Comparison of ENCODE assay signal across 9 mouse cellular contexts in the genomic region with DNA sequence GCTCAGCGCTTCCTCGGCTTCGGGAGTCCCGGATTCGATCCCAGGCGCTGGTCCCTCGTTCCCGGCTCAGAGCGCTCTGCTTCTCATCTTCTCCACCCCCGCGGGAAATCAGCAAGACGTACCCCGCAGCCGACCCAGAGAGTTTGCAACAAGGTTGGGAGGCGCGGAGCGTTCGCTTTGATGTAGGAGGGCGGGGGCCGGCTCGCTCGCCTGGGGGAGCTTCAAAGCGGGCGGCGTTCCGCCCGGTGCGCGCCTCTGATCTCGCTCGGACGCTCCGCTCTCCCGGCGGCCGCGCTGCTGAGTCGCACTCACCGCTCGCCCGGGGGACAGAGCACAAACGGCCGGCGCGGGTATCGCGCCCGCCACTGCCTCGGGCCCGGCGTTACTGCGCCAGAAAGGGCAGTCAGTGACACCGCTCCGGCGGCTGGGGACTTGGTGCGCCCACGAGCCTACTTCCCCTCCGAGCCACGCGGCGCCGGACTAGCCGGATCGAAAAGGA. TPM values are rescaled to one million over a fixed set of nuclear protein-coding genes. Genes with fewer than 3 reads are reported as not detected.
A peak's percentile ranks its signal among the peaks of the same experiment; 100 is the strongest.
DNase-seq lines count a peak whose midpoint lies in the region; ATAC-seq lines count a peak whose summit lies in the region.
"Had no signal": no experiment of that assay in that cellular context is flagged by ENCODE, and none has a peak within 500 bp of the region (broad histone marks: within the 10 kb centered on the region; RNA-seq: fewer than 3 reads in every experiment).

No protein-coding gene starts in this region.

- H3K27me3 ChIP-seq in kidney, embryonic 14.5 days (ENCODE audit: control insufficient read depth, insufficient read depth, low read length): peaks cover 90% of the 10 kb centered on the region

- no peak for DNase-seq in kidney, adult 9 months
- peak; percentile 18 to 20 for DNase-seq in heart, postnatal 10 days
- no peak for DNase-seq in cerebellum, adult 9-11 months
- no peak for DNase-seq in frontal cortex, postnatal 25 days (ENCODE audit: low spot score in 2 of 2)
- DNase-seq in spleen, postnatal 14 days (ENCODE audit: low spot score in 2 of 2): no peak

- no peaks in the 10 kb centered on the region for H3K9me3 ChIP-seq in kidney, embryonic 14.5 days (ENCODE audit: control insufficient read depth, low read length)

- peak overlapping the region; percentile 69 for H3K4me2 ChIP-seq in kidney, embryonic 14.5 days (replicated peaks; ENCODE audit: low read depth, low read length)

- H3K9ac ChIP-seq in kidney, embryonic 14.5 days (ENCODE audit: low read depth, low read length): peak overlapping the region; percentile 37; the same call in 1 of the 2 replicates

- H3K27ac ChIP-seq in kidney, embryonic 14.5 days (ENCODE audit: low read depth, low read length): no peak overlapping the region
- no peak overlapping the region for H3K27ac ChIP-seq in brown adipose tissue, adult 24 weeks (replicated peaks; ENCODE audit: low read depth, low read length)

- ATAC-seq in kidney, embryonic 14.5 days (ENCODE audit: low FRiP score, low TSS enrichment): no peak
- 0 out of 2 replicates have a peak, but pooled peaks have one; percentile 14 for ATAC-seq in megakaryocyte progenitor cell, adult 5-6 weeks (replicated peaks; ENCODE audit: poor library complexity)

- H3K4me1 ChIP-seq in kidney, embryonic 14.5 days (ENCODE audit: control insufficient read depth, insufficient read depth, low read length): peaks cover 25% of the 10 kb centered on the region
- peaks cover 4% of the 10 kb centered on the region; the same call in 1 of the 2 replicates for H3K4me1 ChIP-seq in brown adipose tissue, adult 24 weeks (ENCODE audit: control insufficient read depth, insufficient read depth, insufficient read length, low read length)

- WGBS in kidney, embryonic 14.5 days: under 1% methylated on average over 63 of the region's 64 CpGs

- peak overlapping the region; percentile 37 for H3K4me3 ChIP-seq in kidney, embryonic 14.5 days (ENCODE audit: low read length)
- H3K4me3 ChIP-seq in brown adipose tissue, adult 24 weeks (ENCODE audit: insufficient read depth, low read depth, low read length): peak overlapping the region; percentile 23; the same call in 1 of the 2 replicates

- no peaks in the 10 kb centered on the region for H3K36me3 ChIP-seq in kidney, embryonic 14.5 days (ENCODE audit: control insufficient read depth, insufficient read depth, low read length)

- intact Hi-C loops in heart, postnatal 10 days (cut with DNase I): no loop called here

RNA-seq across cellular contexts. Expression of gene Nkx6-1, which starts 0.3 kb away (rescaled TPM):
- polyA plus RNA-seq in kidney, embryonic 14.5 days (2014; fragmentation: Nextera tagmentation; extraction: Ambion mirVana): 0.70 and 0.86 TPM in 2 replicates
- polyA plus RNA-seq in brown adipose tissue, adult 24 weeks (2012; ENCODE audit: insufficient read depth, insufficient read length, missing spikeins): not detected in 2 replicates
- total RNA-seq in heart, postnatal 10 days (2021): under 1 TPM; 0.10 to 0.12 TPM
- total RNA-seq in megakaryocyte progenitor cell, adult 5-6 weeks (2015): not detected in 2 replicates
- total RNA-seq in megakaryocyte progenitor cell, adult 5-6 weeks (2017): not detected in 2 replicates
- total RNA-seq: hematopoietic stem cell, adult 5-6 weeks had no signal

Comparison
In these comparisons a context has a peak if more than half of its experiments do, and no peak if none do; other contexts are left out.
1. DNase-seq: peak in heart, postnatal 10 days (2 of 2); none in kidney, adult 9 months (single experiment), cerebellum, adult 9-11 months (single experiment), frontal cortex, postnatal 25 days (0 of 2) and spleen, postnatal 14 days (0 of 2).